Mouse (Mus musculus): ENCODE data around the gene Atp5j. TPM values are rescaled to one million over a fixed set of nuclear protein-coding genes. Genes with fewer than 3 reads are reported as not detected.

The Atp5j gene
- polyA plus RNA-seq (2016; fragmentation: Nextera tagmentation; extraction: Ambion mirVana), result 1,023 and 1,250 TPM in 2 replicates

GRCm38 (mm10) chr16:84835441-84835822 is at the start of gene Atp5j:
Gene Atp5j, minus strand, starts transcription at chr16:84835625.
- 1% methylated on average over 45 of the region's 57 CpGs for WGBS
- DNase-seq (ENCODE audit: low spot score), result peak; percentile 83
- no peaks in the 10 kb centered on the region for H3K27me3 ChIP-seq (ENCODE audit: insufficient read depth, poor library complexity, severe bottlenecking)

DNA sequence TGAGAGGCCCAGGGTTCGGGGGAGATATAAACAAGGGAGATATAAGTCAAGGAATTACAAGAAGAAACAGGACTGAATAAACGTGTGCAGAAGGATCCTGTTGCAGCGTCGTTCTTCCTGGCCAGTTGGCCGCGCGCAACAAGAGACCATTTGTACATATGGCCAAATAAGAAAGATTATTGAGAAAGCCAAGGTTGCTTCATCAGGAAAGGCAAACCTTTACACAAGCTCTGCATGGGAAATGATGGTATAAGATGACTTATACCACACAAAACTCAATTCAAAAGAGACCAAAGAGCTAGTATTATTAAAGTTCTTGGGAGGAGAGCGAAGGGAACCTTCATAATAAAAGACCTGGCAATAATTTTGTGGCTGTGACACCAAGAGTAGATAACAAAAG is 49.1 kb upstream of the Atp5j start:
- H3K27ac ChIP-seq, result no peak overlapping the region
- H3K4me3 ChIP-seq, result no peak overlapping the region
- no peak for DNase-seq (ENCODE audit: low spot score)
- H3K36me3 ChIP-seq, result no peaks in the 10 kb centered on the region
- no peaks in the 10 kb centered on the region for H3K27me3 ChIP-seq (ENCODE audit: insufficient read depth, poor library complexity, severe bottlenecking)
- no peaks in the 10 kb centered on the region for H3K9me3 ChIP-seq
- 83% methylated on average over 8 of the region's 8 CpGs for WGBS
- H3K4me1 ChIP-seq, result peaks cover 7% of the 10 kb centered on the region; the same call in 1 of the 2 replicates

More at GRCm38 (mm10) chr16:84835441-84835822, at the start of gene Atp5j:
- Histone ChIP-seq H3K36me3 (peaks cover 41% of the 10 kb centered on the region), H3K9me3 (no peaks in the 10 kb centered on the region), H3K4me3 (peak within 1 kb of the TSS; percentile 94), H3K27ac (peak within 1 kb of the TSS; percentile 100), H3K4me1 (peaks cover 11% of the 10 kb centered on the region; the same call in 1 of the 2 replicates)

- Histone ChIP-seq H3K4me1 (no peaks in the 10 kb centered on the region), H3K27ac (no peak overlapping the region), H3K27me3 (ENCODE audit: insufficient read depth, poor library complexity, severe bottlenecking) (no peaks in the 10 kb centered on the region), H3K9me3 (no peaks in the 10 kb centered on the region), H3K36me3 (no peaks in the 10 kb centered on the region), H3K4me3 (no peak overlapping the region)
- no peak for DNase-seq (ENCODE audit: low spot score)
- 83% methylated on average over 7 of the region's 8 CpGs for WGBS
Observed at GRCm38 (mm10) chr16:84881754-84882321, 46.4 kb upstream of the Atp5j start.

GRCm38 (mm10) chr16:84881168-84881567 is 45.7 kb upstream of the Atp5j start:
- Histone ChIP-seq H3K27ac (no peak overlapping the region), H3K36me3 (no peaks in the 10 kb centered on the region), H3K9me3 (no peaks in the 10 kb centered on the region), H3K4me3 (no peak overlapping the region), H3K27me3 (ENCODE audit: insufficient read depth, poor library complexity, severe bottlenecking) (no peaks in the 10 kb centered on the region), H3K4me1 (no peaks in the 10 kb centered on the region)
- WGBS, result 84% methylated on average over 9 of the region's 9 CpGs
- DNase-seq (ENCODE audit: low spot score), result no peak

GRCm38 (mm10) chr16:84879146-84879545 is 43.7 kb upstream of the Atp5j start:
- Histone ChIP-seq H3K9me3 (no peaks in the 10 kb centered on the region), H3K4me1 (no peaks in the 10 kb centered on the region), H3K27ac (no peak overlapping the region), H3K36me3 (no peaks in the 10 kb centered on the region), H3K27me3 (ENCODE audit: insufficient read depth, poor library complexity, severe bottlenecking) (no peaks in the 10 kb centered on the region), H3K4me3 (no peak overlapping the region)
- DNase-seq (ENCODE audit: low spot score), result peak; percentile 81
- 18% methylated on average over 5 of the region's 5 CpGs for WGBS

DNA sequence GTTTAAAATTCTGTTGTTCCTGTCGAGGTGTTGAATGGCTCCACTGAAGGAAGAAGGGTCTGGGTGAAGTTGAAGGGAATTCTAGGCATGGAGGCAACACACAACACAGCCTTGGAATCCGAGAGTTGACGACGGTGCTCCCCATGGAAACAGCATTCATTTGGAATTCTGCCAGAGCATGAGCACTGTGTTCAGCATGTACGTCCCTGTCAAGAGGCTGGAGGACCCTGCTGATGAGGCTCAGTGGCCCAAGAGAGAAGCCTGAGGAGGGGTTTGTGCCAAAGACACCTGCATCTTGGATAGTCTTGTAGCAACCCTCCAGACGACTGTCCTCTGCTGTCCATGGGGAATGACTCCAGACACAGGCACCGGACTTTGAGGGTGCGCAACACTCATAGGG is 40.7 kb upstream of the Atp5j start:
- Histone ChIP-seq H3K4me1 (no peaks in the 10 kb centered on the region), H3K9me3 (no peaks in the 10 kb centered on the region), H3K27ac (no peak overlapping the region), H3K36me3 (no peaks in the 10 kb centered on the region), H3K4me3 (no peak overlapping the region), H3K27me3 (ENCODE audit: insufficient read depth, poor library complexity, severe bottlenecking) (no peaks in the 10 kb centered on the region)
- DNase-seq (ENCODE audit: low spot score), result no peak
- WGBS, result 58% methylated on average over 8 of the region's 8 CpGs

- H3K4me1 ChIP-seq, result no peaks in the 10 kb centered on the region
- H3K4me3 ChIP-seq, result no peak overlapping the region
- DNase-seq (ENCODE audit: low spot score), result no peak
- H3K27me3 ChIP-seq (ENCODE audit: insufficient read depth, poor library complexity, severe bottlenecking), result no peaks in the 10 kb centered on the region
- WGBS, result 87% methylated on average over 7 of the region's 7 CpGs
- no peaks in the 10 kb centered on the region for H3K9me3 ChIP-seq
- H3K36me3 ChIP-seq, result no peaks in the 10 kb centered on the region
- H3K27ac ChIP-seq, result no peak overlapping the region
Observed at GRCm38 (mm10) chr16:84875718-84876035, 40.3 kb upstream of the Atp5j start.

- no peak overlapping the region for H3K27ac ChIP-seq
- H3K4me3 ChIP-seq, result no peak overlapping the region
- 83% methylated on average over 24 of the region's 24 CpGs for WGBS
- H3K4me1 ChIP-seq, result no peaks in the 10 kb centered on the region
- DNase-seq (ENCODE audit: low spot score), result no peak
- no peaks in the 10 kb centered on the region for H3K27me3 ChIP-seq (ENCODE audit: insufficient read depth, poor library complexity, severe bottlenecking)
- H3K36me3 ChIP-seq, result no peaks in the 10 kb centered on the region
- H3K9me3 ChIP-seq, result no peaks in the 10 kb centered on the region
Observed at GRCm38 (mm10) chr16:84875012-84875717, 39.7 kb upstream of the Atp5j start.

GRCm38 (mm10) chr16:84873805-84874204 is 38.4 kb upstream of the Atp5j start:
- no peaks in the 10 kb centered on the region for H3K4me1 ChIP-seq
- no peaks in the 10 kb centered on the region for H3K36me3 ChIP-seq
- H3K27me3 ChIP-seq (ENCODE audit: insufficient read depth, poor library complexity, severe bottlenecking), result no peaks in the 10 kb centered on the region
- H3K27ac ChIP-seq, result no peak overlapping the region
- no peaks in the 10 kb centered on the region for H3K9me3 ChIP-seq
- 78% methylated on average over 8 of the region's 8 CpGs for WGBS
- H3K4me3 ChIP-seq, result no peak overlapping the region
- DNase-seq (ENCODE audit: low spot score), result no peak

DNA sequence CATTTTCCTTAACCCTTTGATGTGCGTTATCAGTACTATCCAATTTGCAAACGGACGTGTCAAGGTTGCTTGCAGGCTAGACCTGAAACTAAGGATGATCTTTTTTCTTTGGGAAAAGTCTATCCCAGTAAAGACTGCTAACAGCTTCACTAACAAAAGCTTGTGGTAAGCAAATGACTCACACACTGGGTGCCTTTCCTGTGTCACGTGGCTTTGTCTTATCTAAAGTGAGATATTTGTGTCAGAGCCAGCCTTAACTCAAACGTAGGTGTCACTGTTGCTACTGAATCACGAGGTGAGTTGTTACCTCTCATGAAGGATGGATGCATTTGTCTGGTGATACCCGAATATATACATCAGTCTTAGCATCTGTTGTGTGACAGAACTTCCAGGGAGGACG is 29.2 kb upstream of the Atp5j start:
- WGBS, result 71% methylated on average over 8 of the region's 8 CpGs
- H3K36me3 ChIP-seq, result peaks cover 42% of the 10 kb centered on the region
- H3K27me3 ChIP-seq (ENCODE audit: insufficient read depth, poor library complexity, severe bottlenecking), result no peaks in the 10 kb centered on the region

DNA sequence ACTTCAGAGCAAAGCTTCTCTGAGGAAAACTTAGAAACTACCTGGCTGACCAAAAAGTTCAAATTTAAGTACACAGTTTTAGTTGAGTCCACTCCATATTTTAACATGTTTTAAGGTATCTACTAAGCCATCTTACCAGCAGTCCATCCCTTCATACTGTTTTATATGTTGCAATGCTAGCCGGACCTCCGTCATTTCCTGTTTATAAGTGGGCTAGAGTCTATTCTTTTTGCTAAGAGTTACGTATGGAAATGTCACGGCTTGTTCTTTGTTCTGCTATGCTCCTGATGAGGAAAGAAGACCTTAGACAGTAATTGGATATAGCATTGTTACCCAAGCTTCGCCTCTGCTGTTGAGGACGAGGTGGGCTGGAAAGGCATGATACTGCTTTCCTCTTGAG is 18.1 kb upstream of the Atp5j start:
- WGBS, result 97% methylated on average over 6 of the region's 6 CpGs
- Histone ChIP-seq H3K36me3 (peaks cover 83% of the 10 kb centered on the region), H3K27ac (no peak overlapping the region), H3K4me3 (no peak overlapping the region), H3K9me3 (no peaks in the 10 kb centered on the region), H3K4me1 (no peaks in the 10 kb centered on the region), H3K27me3 (ENCODE audit: insufficient read depth, poor library complexity, severe bottlenecking) (no peaks in the 10 kb centered on the region)
- DNase-seq (ENCODE audit: low spot score), result no peak

More for the DNA sequence above, 29.2 kb upstream of the Atp5j start:
- Histone ChIP-seq H3K9me3 (no peaks in the 10 kb centered on the region), H3K4me3 (no peak overlapping the region), H3K27ac (no peak overlapping the region), H3K4me1 (no peaks in the 10 kb centered on the region)
- no peak for DNase-seq (ENCODE audit: low spot score)

DNA sequence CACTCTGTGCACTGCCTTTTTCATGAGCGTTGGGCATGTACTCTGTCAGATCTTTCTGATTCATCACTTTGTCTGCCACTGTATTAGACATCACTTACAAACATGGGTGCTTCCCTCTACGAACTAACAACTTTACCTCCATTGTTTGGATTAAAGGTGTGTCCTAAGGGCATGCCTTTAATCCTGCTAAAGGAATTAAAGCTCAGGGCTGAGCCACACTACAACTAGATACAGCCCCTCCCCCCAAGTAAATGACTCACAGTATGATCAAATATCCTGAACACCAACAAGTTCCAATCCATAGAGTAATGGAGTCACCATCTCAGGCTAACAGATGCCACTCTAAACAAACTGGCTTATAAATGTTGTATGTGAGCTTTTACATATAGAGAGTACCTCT is 3.2 kb upstream of the Atp5j start:
- no peak overlapping the region for H3K4me3 ChIP-seq
- no peaks in the 10 kb centered on the region for H3K9me3 ChIP-seq
- WGBS, result 85% methylated on average over 2 of the region's 2 CpGs
- no peak overlapping the region for H3K27ac ChIP-seq
- peaks cover 34% of the 10 kb centered on the region for H3K36me3 ChIP-seq
- H3K4me1 ChIP-seq, result peaks cover 5% of the 10 kb centered on the region; the same call in 1 of the 2 replicates
- DNase-seq (ENCODE audit: low spot score), result no peak
- H3K27me3 ChIP-seq (ENCODE audit: insufficient read depth, poor library complexity, severe bottlenecking), result no peaks in the 10 kb centered on the region

DNA sequence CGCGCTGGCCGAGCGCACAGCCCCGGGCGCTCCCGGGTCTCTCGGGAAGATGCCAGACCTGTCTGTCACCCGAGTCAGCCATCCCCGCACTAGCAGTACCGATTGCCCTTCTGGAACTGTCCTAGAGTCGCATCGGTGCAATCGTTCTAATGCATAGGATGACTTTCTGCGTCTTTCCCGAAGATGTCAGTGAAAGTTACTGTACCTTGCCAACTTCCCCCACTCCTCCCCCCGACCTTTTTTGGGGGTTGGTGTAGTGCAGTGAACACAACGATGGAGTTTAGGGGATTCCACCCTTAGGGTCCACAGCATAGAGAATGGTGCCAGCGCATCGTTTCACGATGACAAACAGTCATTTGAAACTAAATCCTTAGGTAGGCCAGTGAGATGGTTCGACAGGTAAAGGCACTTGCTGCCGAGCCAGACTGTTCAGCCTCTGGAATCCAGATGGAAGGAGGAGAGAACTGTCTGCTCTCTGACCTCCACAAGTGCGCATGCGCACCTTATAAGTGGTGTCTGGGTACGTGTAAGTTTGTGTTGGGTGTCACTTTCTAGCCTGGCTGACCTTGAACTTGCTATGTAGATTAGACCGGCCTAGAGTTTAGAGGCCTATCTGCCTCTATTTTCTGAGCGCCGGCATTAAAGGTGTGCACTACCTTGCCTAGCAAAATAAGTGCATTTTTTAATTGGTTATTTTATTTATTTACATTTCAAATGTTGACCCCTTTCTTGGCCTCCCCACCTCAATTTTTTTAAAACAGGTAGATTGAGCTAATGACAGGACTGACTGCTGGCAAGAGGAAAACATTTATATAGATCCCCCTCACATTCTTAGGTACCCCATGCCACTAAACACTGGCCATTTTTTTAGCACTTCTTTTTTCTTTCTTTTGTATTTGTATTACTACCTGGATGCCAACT is 658 bp upstream of the Atp5j start:
- Histone ChIP-seq H3K9me3 (no peaks in the 10 kb centered on the region), H3K36me3 (peaks cover 39% of the 10 kb centered on the region), H3K27ac (peak overlapping the region; percentile 100), H3K27me3 (ENCODE audit: insufficient read depth, poor library complexity, severe bottlenecking) (no peaks in the 10 kb centered on the region), H3K4me3 (peak overlapping the region; percentile 94), H3K4me1 (peaks cover 11% of the 10 kb centered on the region; the same call in 1 of the 2 replicates)
- WGBS, result 5% methylated on average over 29 of the region's 29 CpGs
- peak; percentile 89 for DNase-seq (ENCODE audit: low spot score)
